Mouse (Mus musculus) MEL (cell line): ENCODE data around the gene Atxn2l.

Experiments
- CHD1 ChIP-seq: IDR thresholded peaks from 2 replicates; pipeline ENCODE4 v1.6.1; 2012; ENCODE audit warnings: low read depth, mild to moderate bottlenecking, inconsistent platforms, low read length, improper control_type of control experiment
- CTCF ChIP-seq, 3 experiments: IDR thresholded peaks in 2 of 3; conservative IDR thresholded peaks in 1 of 3; 2 replicates each; pipeline ENCODE4 v1.5.1; 2011 to 2012; ENCODE audit warnings: low read length in 3 of 3, low read depth in 2 of 3, mild to moderate bottlenecking in 2 of 3, improper control_type of control experiment in 1 of 3, inconsistent platforms in 1 of 3, mixed read lengths in 1 of 3, moderate library complexity in 1 of 3; ENCODE audit not compliant: control insufficient read depth in 1 of 3, insufficient read depth in 1 of 3, poor library complexity in 1 of 3, severe bottlenecking in 1 of 3
- EP300 ChIP-seq, 2 experiments: IDR thresholded peaks; 2 replicates each; pipeline ENCODE4 v1.6.1; 2011; ENCODE audit warnings: improper control_type of control experiment in 2 of 2, low read length in 2 of 2, low read depth in 1 of 2, mild to moderate bottlenecking in 1 of 2
- GATA1 ChIP-seq: IDR thresholded peaks from 2 replicates; pipeline ENCODE4 v1.6.1; 2011; ENCODE audit warnings: low read depth, low read length, improper control_type of control experiment
- MAFK ChIP-seq: IDR thresholded peaks from 2 replicates; pipeline ENCODE4 v1.6.1; 2011; ENCODE audit warnings: low read depth, mild to moderate bottlenecking, low read length, improper control_type of control experiment, borderline replicate concordance
- MAX ChIP-seq: IDR thresholded peaks from 2 replicates; pipeline ENCODE4 v1.6.1; 2011; ENCODE audit warnings: low read length, improper control_type of control experiment
- SMC3 ChIP-seq: IDR thresholded peaks from 2 replicates; pipeline ENCODE4 v1.6.1; 2011; ENCODE audit warnings: low read depth, low read length, improper control_type of control experiment
- TBP ChIP-seq: IDR thresholded peaks from 2 replicates; pipeline ENCODE4 v1.8.0; 2011; ENCODE audit warnings: low read depth, low read length, improper control_type of control experiment
- USF1 ChIP-seq: IDR thresholded peaks from 2 replicates; pipeline ENCODE4 v1.6.1; 2014; ENCODE audit warnings: low read depth, mild to moderate bottlenecking, inconsistent platforms, low read length, improper control_type of control experiment, moderate library complexity
- ZMIZ1 ChIP-seq: IDR thresholded peaks from 2 replicates; pipeline ENCODE4 v1.6.1; 2012; ENCODE audit warnings: low read depth, mild to moderate bottlenecking, inconsistent platforms, low read length, improper control_type of control experiment, moderate library complexity

DNA sequence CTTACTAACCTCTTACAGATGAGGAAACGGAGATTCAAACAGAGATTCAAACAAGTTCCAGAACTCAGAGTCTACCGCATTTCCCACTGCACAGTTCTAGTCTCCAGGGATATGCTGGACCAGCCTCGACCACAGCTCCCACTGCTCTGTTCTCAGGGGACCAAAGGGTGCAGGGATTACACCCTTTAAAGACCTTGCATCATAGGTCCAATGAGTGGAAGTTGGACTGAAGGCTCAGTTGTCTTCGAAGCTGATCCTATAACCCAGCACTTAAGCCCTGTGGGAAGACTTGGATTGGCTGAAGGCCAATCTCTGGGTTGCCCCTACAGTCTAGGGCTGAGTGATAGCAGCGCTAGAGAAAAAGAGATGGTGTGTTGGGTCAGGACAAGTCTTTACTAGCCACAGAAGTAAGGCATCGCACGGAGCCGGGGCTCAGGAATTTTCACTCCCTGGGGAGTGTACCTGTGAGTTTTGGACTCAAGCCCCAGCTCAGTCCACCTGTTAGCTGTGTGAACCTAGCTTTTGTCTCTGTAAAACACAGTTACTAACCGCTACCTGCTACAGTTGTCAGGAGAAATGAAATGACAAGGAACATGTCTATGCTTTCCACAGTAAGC lies 29.7 kb downstream of the Atxn2l start:
- TF ChIP-seq GATA1 (no peak), CTCF (IDR thresholded peaks at IDR 0.05 in 2 of 3, conservative IDR thresholded peaks at IDR 0.05 in 1 of 3; ENCODE audit: control insufficient read depth in 1 of 3, insufficient read depth in 1 of 3, low read depth in 2 of 3, low read length in 3 of 3, poor library complexity in 1 of 3, severe bottlenecking in 1 of 3) (no peak), TBP (no peak), USF1 (no peak), CHD1 (no peak), ZMIZ1 (no peak), MAFK (no peak), EP300 (IDR thresholded peaks at IDR 0.05; ENCODE audit: low read depth in 1 of 2, low read length in 2 of 2) (no peak), MAX (no peak), SMC3 (no peak)
